In the genomic region with DNA sequence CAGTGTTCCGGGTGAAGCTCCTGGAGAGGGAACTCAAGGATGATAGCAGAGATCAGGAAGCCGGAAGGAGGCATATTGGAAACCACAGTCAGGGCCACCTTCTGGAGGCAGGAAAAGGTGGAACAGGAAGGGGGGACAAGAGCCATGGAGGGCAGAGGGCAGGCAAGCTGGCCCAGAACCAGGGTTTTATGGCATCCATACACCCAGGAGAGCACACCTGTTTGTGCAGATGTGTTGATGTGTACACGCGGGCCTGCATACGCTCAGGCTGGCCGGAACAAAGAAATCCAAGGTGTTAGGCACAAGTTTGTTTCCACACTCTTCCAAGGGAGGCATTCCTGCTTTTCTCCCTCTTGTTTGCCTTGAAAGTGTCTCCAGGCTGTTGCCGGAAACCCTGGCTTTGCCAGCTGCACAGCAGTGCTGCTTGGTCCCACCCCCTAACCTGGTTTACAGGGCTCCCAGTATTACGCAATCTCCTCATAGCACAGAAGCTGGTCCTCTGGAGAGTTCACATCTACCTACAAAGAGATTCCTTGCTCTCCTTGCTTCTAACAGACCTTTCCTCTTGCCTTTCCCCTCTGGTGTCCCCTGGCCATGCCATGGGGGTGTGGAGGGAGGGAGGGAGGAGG, we compare ENCODE assay signal across 16 mouse cellular contexts. TPM values are rescaled to one million over a fixed set of nuclear protein-coding genes. Genes with fewer than 3 reads are reported as not detected.
DNase-seq lines count a peak whose midpoint lies in the region; ATAC-seq and TF ChIP-seq lines count a peak whose summit lies in the region.
"Had no signal": no experiment of that assay in that cellular context is flagged by ENCODE, and none has a peak within 500 bp of the region (broad histone marks: within the 10 kb centered on the region; RNA-seq: fewer than 3 reads in every experiment).

No protein-coding gene starts in this region.

- no peaks in the 10 kb centered on the region for H3K36me3 ChIP-seq in hindbrain, embryonic 10.5 days
- H3K36me3 ChIP-seq in hindbrain, embryonic 12.5 days, result no peaks in the 10 kb centered on the region
- no peaks in the 10 kb centered on the region for H3K36me3 ChIP-seq in limb, embryonic 10.5 days
- H3K36me3 ChIP-seq: G1E; kidney, embryonic 15.5 days had no signal

- TF ChIP-seq CTCF in cortical plate, adult 2 months (IDR thresholded peaks at IDR 0.05; ENCODE audit: extremely low read depth, insufficient read depth, low read length), result no peak

- no peaks in the 10 kb centered on the region for H3K9me3 ChIP-seq in hindbrain, embryonic 10.5 days
- H3K9me3 ChIP-seq in hindbrain, embryonic 12.5 days (replicated peaks), result no peaks in the 10 kb centered on the region
- no peaks in the 10 kb centered on the region for H3K9me3 ChIP-seq in limb, embryonic 10.5 days (replicated peaks)
- H3K9me3 ChIP-seq: kidney, embryonic 15.5 days had no signal

- ATAC-seq in hindbrain, embryonic 12.5 days (ENCODE audit: low FRiP score), result no peak
- ATAC-seq in cerebellum, adult (ENCODE audit: insufficient number of reproducible peaks, low FRiP score, low TSS enrichment), result no peak
- ATAC-seq: hindbrain, postnatal 0 days had no signal

- WGBS in hindbrain, embryonic 10.5 days, result 88% methylated on average over 8 of the region's 8 CpGs
- WGBS in hindbrain, embryonic 12.5 days, result 82% methylated on average over 8 of the region's 8 CpGs
- 78% methylated on average over 8 of the region's 8 CpGs for WGBS in limb, embryonic 10.5 days

- peaks cover 36% of the 10 kb centered on the region for H3K4me1 ChIP-seq in hindbrain, embryonic 10.5 days (replicated peaks)
- 0 out of 2 replicates have a peak, but pooled peaks cover 6% of the 10 kb centered on the region for H3K4me1 ChIP-seq in hindbrain, embryonic 12.5 days
- peaks cover 5% of the 10 kb centered on the region for H3K4me1 ChIP-seq in cortical plate, adult 2 months (ENCODE audit: control insufficient read depth, insufficient read depth, low read length)
- H3K4me1 ChIP-seq in limb, embryonic 10.5 days, result peaks cover 23% of the 10 kb centered on the region

- no peaks in the 10 kb centered on the region for H3K27me3 ChIP-seq in hindbrain, embryonic 10.5 days (ENCODE audit: insufficient read depth, poor library complexity, severe bottlenecking)
- H3K27me3 ChIP-seq in hindbrain, embryonic 12.5 days, result no peaks in the 10 kb centered on the region
- H3K27me3 ChIP-seq in limb, embryonic 10.5 days (ENCODE audit: low read depth, poor library complexity, severe bottlenecking), result no peaks in the 10 kb centered on the region

- no peak overlapping the region for H3K4me3 ChIP-seq in hindbrain, embryonic 10.5 days
- H3K4me3 ChIP-seq in hindbrain, embryonic 12.5 days, result no peak overlapping the region
- H3K4me3 ChIP-seq in cortical plate, adult 2 months (ENCODE audit: insufficient read depth, low read length), result no peak overlapping the region
- no peak overlapping the region for H3K4me3 ChIP-seq in limb, embryonic 10.5 days
- H3K4me3 ChIP-seq: erythroblast, embryonic 14.5 days; kidney, embryonic 15.5 days had no signal

- H3K9ac ChIP-seq in hindbrain, embryonic 12.5 days, result no peak overlapping the region
- H3K9ac ChIP-seq: kidney, embryonic 15.5 days had no signal

- DNase-seq in hindbrain, embryonic 10.5 days (ENCODE audit: low spot score), result no peak
- DNase-seq in limb, embryonic 10.5 days (ENCODE audit: low spot score), result no peak
- peak; percentile 22 for DNase-seq in lung, postnatal 14 days
- no peak for DNase-seq in B cell, adult 2 months
- no peak for DNase-seq in adrenal gland, postnatal 36 days
- DNase-seq: cerebellum, adult 11-12 months; gastrocnemius, postnatal 36 days; left cerebral cortex, postnatal 4 days had no signal

- no peak overlapping the region for H3K4me2 ChIP-seq in hindbrain, embryonic 12.5 days (replicated peaks)
- H3K4me2 ChIP-seq: kidney, embryonic 15.5 days had no signal

- peak overlapping the region; percentile 64 for H3K27ac ChIP-seq in hindbrain, embryonic 10.5 days
- H3K27ac ChIP-seq in hindbrain, embryonic 12.5 days, result no peak overlapping the region
- H3K27ac ChIP-seq in cortical plate, adult 2 months (ENCODE audit: insufficient read depth, low read length), result 0 out of 2 replicates have a peak overlapping the region, but pooled peaks have one; percentile 29
- H3K27ac ChIP-seq in limb, embryonic 10.5 days, result peak overlapping the region; percentile 72
- H3K27ac ChIP-seq: hindbrain, postnatal 0 days; kidney, embryonic 15.5 days; macrophage had no signal

- no peak for TF ChIP-seq POLR2A in cortical plate, adult 2 months (IDR thresholded peaks at IDR 0.05; ENCODE audit: extremely low read depth, insufficient read depth, low read length)

RNA-seq across cellular contexts. Expression of gene Adgrd1, which starts 48.9 kb away (rescaled TPM):
- polyA plus RNA-seq in hindbrain, embryonic 10.5 days (2016; fragmentation: Nextera tagmentation; extraction: Ambion mirVana), result 0.06 and 0.13 TPM in 2 replicates
- polyA plus RNA-seq in hindbrain, embryonic 12.5 days (2016; fragmentation: Nextera tagmentation; extraction: Ambion mirVana), result 0.09 TPM in 2 replicates
- 3.1 and 3.5 TPM in 2 replicates for polyA plus RNA-seq in cortical plate, adult 2 months (2012; rRNA removed)
- 0.06 TPM in 1 of 2 replicates, not detected in the other for polyA plus RNA-seq in limb, embryonic 10.5 days (2016; fragmentation: Nextera tagmentation; extraction: Ambion mirVana)
- total RNA-seq in adrenal gland, postnatal 36 days (2021), result 1 to 10 TPM; 5.1 to 7.2 TPM
- polyA plus RNA-seq: erythroblast, embryonic 14.5 days; G1E; macrophage had no signal
